15 mouse cellular contexts compared by ENCODE assay signal in the genomic region with DNA sequence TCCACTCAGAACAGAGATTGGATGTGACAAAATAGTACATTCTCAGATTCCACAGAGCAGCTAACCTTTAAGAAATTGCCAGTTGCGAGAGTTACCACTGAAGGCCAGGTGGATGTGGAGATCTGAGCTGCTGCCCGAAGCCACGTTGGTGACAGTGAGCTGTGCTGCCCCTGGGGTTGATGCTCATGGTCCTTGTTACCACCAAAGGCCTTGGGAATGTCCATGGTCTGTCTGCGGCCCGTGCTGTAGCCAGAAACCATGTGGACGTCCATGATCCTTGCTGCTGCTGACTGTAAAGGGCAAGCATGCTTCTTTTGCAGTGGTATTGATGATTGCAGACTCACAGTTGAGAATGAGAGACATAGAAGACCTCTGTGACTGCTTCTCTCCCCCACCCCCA.
"Had no signal": no experiment of that assay in that cellular context is flagged by ENCODE, and none has a peak within 500 bp of the region (broad histone marks: within the 10 kb centered on the region; RNA-seq: fewer than 3 reads in every experiment).

No protein-coding gene starts in this region.

- H3K27me3 ChIP-seq: midbrain, embryonic 12.5 days; neural tube, embryonic 12.5 days; stomach, embryonic 15.5 days had no signal

- H3K27ac ChIP-seq: midbrain, embryonic 10.5 days; midbrain, embryonic 12.5 days; neural tube, embryonic 12.5 days; stomach, embryonic 15.5 days; stomach, postnatal 0 days had no signal

- H3K4me3 ChIP-seq: midbrain, embryonic 10.5 days; midbrain, embryonic 12.5 days; neural tube, embryonic 12.5 days; stomach, embryonic 15.5 days had no signal

- H3K9me3 ChIP-seq: midbrain, embryonic 10.5 days; midbrain, embryonic 12.5 days; neural tube, embryonic 12.5 days; stomach, embryonic 15.5 days had no signal

- H3K4me1 ChIP-seq: midbrain, embryonic 10.5 days; midbrain, embryonic 12.5 days; neural tube, embryonic 12.5 days; stomach, embryonic 15.5 days had no signal

- H3K9ac ChIP-seq: lung, embryonic 14.5 days; midbrain, embryonic 12.5 days; neural tube, embryonic 12.5 days; stomach, embryonic 15.5 days had no signal

- ATAC-seq: midbrain, embryonic 16.5 days had no signal

- H3K4me2 ChIP-seq: lung, embryonic 14.5 days; midbrain, embryonic 12.5 days; neural tube, embryonic 12.5 days; stomach, embryonic 15.5 days had no signal

- DNase-seq: lung, adult 18-20 months; lung, embryonic 14.5 days; lung, postnatal 10 days; lung, postnatal 4 days; midbrain, embryonic 14.5 days; right cerebral cortex, postnatal 14 days; thymus, adult 2 months; thymus, postnatal 25 days; thymus, postnatal 4 days had no signal
